Mouse (Mus musculus) spleen, postnatal 14 days (tissue): ENCODE measurements at regions not wholly inside any gene's neighbourhood (a gene's known extent, or its start where the extent isn't known, plus 50 kb on each side); places are given as distances from the start of the nearest gene placed in this dataset.
"Not testable (repeated sequence)": the region's sequence is repeated elsewhere in the genome, so short reads cannot be mapped to it uniquely, and the experiment has no call there.

ENCODE experiments used
- DNase-seq, 2 experiments: peaks; one replicate each; pipeline ENCODE4 v3.0.0; 2021 to 2022; ENCODE audit warnings: low spot score in 2 of 2

- DNase-seq, result not testable (repeated sequence)
These were observed 114.3 kb upstream of the Nebl start for GRCm38 (mm10) chr2:17845447-17846092.

GRCm38 (mm10) chr2:17844662-17845446 lies 113.6 kb upstream of the Nebl start:
- no peak for DNase-seq

GRCm38 (mm10) chr2:17841963-17842362 lies 110.7 kb upstream of the Nebl start:
- no peak for DNase-seq

- no peak for DNase-seq
These were observed 110.3 kb upstream of the Nebl start for GRCm38 (mm10) chr2:17841546-17841945.

- no peak for DNase-seq
These were observed 109.8 kb upstream of the Nebl start for GRCm38 (mm10) chr2:17840941-17841498.

- no peak for DNase-seq
These were observed 108.4 kb upstream of the Nebl start for GRCm38 (mm10) chr2:17839649-17840048.

- DNase-seq, result no peak
These were observed 107.8 kb upstream of the Nebl start for GRCm38 (mm10) chr2:17838859-17839581.

GRCm38 (mm10) chr2:17838381-17838680 lies 107.1 kb upstream of the Nebl start:
- DNase-seq, result no peak

- DNase-seq, result no peak
These were observed 106.5 kb upstream of the Nebl start for GRCm38 (mm10) chr2:17837541-17838380.

- DNase-seq, result no peak
These were observed 101.5 kb upstream of the Nebl start for GRCm38 (mm10) chr2:17832726-17833125.

GRCm38 (mm10) chr2:17830216-17830615 lies 99.0 kb upstream of the Nebl start:
- DNase-seq, result no peak

- DNase-seq, result no peak
These were observed 94.0 kb upstream of the Nebl start for GRCm38 (mm10) chr2:17825271-17825670.

GRCm38 (mm10) chr2:17824176-17824575 lies 92.9 kb upstream of the Nebl start:
- DNase-seq, result no peak

- no peak for DNase-seq
These were observed 91.3 kb upstream of the Nebl start for GRCm38 (mm10) chr2:17822621-17823006.

- no peak for DNase-seq
These were observed 90.8 kb upstream of the Nebl start for GRCm38 (mm10) chr2:17821878-17822620.

GRCm38 (mm10) chr2:17811943-17812670 lies 80.8 kb upstream of the Nebl start:
- DNase-seq, result no peak
